Mouse (Mus musculus) midbrain, postnatal 0 days (tissue): ENCODE data around the gene Gm5565. TPM values are rescaled to one million over a fixed set of nuclear protein-coding genes. Genes with fewer than 3 reads are reported as not detected.
"Not testable (repeated sequence)": the region's sequence is repeated elsewhere in the genome, so short reads cannot be mapped to it uniquely, and the experiment has no call there.

Experiments
- ATAC-seq: fragments of 200-750 bp; cut with Nextera tagmentation; 2 replicates; pipeline ENCODE4 v1.8.0; 2017; ENCODE audit warnings: moderate number of reproducible peaks, mild to moderate bottlenecking, moderate TSS enrichment, moderate library complexity; ENCODE audit not compliant: low FRiP score
- DNase-seq: peaks from one replicate; pipeline ENCODE4 v3.0.0-alpha.2; 2015; ENCODE audit warnings: low spot score
- H3K27ac ChIP-seq: fragments of 300-500 bp; sonication (generic); 2 replicates; pipeline ENCODE4 v1.5.1; 2014; ENCODE audit warnings: low read depth, mild to moderate bottlenecking, low read length, mixed read lengths
- H3K27me3 ChIP-seq: fragments of 300-500 bp; sonication (generic); 2 replicates; pipeline ENCODE4 v1.6.1; 2014; ENCODE audit warnings: low read length, control low read depth, mixed read lengths; ENCODE audit not compliant: insufficient read depth
- H3K36me3 ChIP-seq: fragments of 300-500 bp; sonication (generic); 2 replicates; pipeline ENCODE4 v1.6.1; 2014; ENCODE audit warnings: low read length, control low read depth, mixed read lengths; ENCODE audit not compliant: insufficient read depth
- H3K4me1 ChIP-seq: fragments of 300-500 bp; sonication (generic); 2 replicates; pipeline ENCODE4 v1.6.1; 2014; ENCODE audit warnings: mild to moderate bottlenecking, control low read depth, antibody characterized with exemption, low read length, mixed read lengths; ENCODE audit not compliant: insufficient read depth
- H3K4me2 ChIP-seq: fragments of 300-500 bp; sonication (generic); 2 replicates; pipeline ENCODE4 v1.6.1; 2014; ENCODE audit warnings: low read depth, mild to moderate bottlenecking, low read length, mixed read lengths; ENCODE audit not compliant: poor library complexity, severe bottlenecking
- H3K4me3 ChIP-seq: fragments of 300-500 bp; sonication (generic); 2 replicates; pipeline ENCODE4 v1.5.1; 2014; ENCODE audit warnings: low read depth, mild to moderate bottlenecking, low read length, moderate library complexity
- H3K9ac ChIP-seq: fragments of 300-500 bp; sonication (generic); replicated peaks from 2 replicates; pipeline ENCODE4 v1.6.1; 2014; ENCODE audit warnings: mild to moderate bottlenecking, low read length, moderate library complexity, mixed read lengths; ENCODE audit not compliant: poor library complexity, severe bottlenecking
- H3K9me3 ChIP-seq: fragments of 300-500 bp; sonication (generic); 2 replicates; pipeline ENCODE4 v1.6.1; 2016; ENCODE audit warnings: low read length, control low read depth
- CTCF ChIP-seq: IDR thresholded peaks from 2 replicates; pipeline ENCODE4 v1.5.1; 2016; ENCODE audit warnings: antibody characterized with exemption, mild to moderate bottlenecking
- WGBS: fragments of 180-500 bp; shearing (Covaris S2); extraction: QIAGEN DNeasy Blood & Tissue Kit; methylation state at CpG from one replicate; pipeline ENCODE4 v1.1.7; 2014; 5-methylcytosine and 5-hydroxymethylcytosine counted together
- polyA plus RNA-seq: library from polyadenylated mRNA; unstranded; fragments of >200 nt; fragmentation: Nextera tagmentation; extraction: Ambion mirVana; gene quantifications from 2 replicates; pipeline ENCODE4 v1.2.1, GENCODE M21; 2015
- total RNA-seq: library from RNA; depleted of rRNA; stranded (reverse); fragments of >200 nt; gene quantifications from 2 replicates; pipeline ENCODE4 v1.2.3, GENCODE M21; 2014; rRNA removed

The Gm5565 gene
- total and polyA plus RNA-seq, 2 experiments from 2014 or later: not detected

DNA sequence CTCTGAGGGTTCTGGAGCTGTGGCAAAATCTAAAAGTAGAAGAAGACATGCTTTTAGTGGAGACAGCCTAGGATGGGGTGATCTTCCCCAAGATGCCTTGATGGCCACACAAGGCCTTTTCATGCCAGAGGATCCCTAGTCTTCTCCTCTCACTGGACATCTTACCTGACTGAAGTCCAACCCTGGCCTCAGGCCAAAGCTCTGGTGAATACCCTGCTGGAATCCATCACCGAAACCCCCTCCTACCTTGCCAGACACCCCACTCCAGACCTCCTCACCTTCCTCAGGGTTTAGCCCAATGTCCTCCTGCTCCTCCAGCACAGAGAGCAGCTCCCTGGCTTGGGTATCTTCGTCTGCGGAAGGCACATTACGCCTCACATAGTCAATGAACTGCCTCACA lies 2.0 kb downstream of the Gm5565 start:
- H3K36me3 ChIP-seq, H3K4me2 ChIP-seq, DNase-seq, H3K4me3 ChIP-seq, H3K27me3 ChIP-seq, H3K4me1 ChIP-seq, H3K27ac ChIP-seq, ATAC-seq, H3K9ac ChIP-seq: not testable (repeated sequence)
- peaks cover 11% of the 10 kb centered on the region; the same call in 1 of the 2 replicates for H3K9me3 ChIP-seq
- 89% methylated on average over 4 of the region's 4 CpGs for WGBS

DNA sequence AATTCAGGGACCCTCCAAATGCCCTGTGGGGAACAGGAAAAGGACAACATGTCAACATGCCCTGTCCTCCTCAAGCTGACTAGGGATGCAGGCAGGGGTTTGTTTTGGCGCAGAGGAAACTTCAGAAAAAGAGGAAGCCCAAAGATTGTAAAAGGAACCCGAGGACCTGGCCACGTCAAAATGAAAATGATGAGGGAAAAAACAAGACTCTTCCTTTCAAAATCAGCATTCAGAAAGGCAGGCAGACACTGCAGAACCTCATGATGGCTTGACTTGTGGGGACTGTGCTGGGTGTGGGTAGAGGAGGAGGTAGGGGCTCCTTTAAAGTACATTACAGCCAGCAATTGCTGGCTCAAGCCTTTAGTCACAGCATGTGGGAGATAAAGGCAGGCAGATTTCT lies 9.9 kb downstream of the Gm5565 start:
- no peaks in the 10 kb centered on the region for H3K27me3 ChIP-seq
- no peaks in the 10 kb centered on the region for H3K4me1 ChIP-seq
- 75% methylated on average over 3 of the region's 3 CpGs for WGBS
- no peak overlapping the region for H3K4me2 ChIP-seq
- no peak overlapping the region for H3K27ac ChIP-seq
- H3K9ac ChIP-seq: no peak overlapping the region
- H3K9me3 ChIP-seq: 0 out of 2 replicates have a peak, but pooled peaks cover 3% of the 10 kb centered on the region
- no peak for TF ChIP-seq CTCF
- no peak overlapping the region for H3K4me3 ChIP-seq
- DNase-seq (no peak), ATAC-seq (no peak)
- H3K36me3 ChIP-seq: no peaks in the 10 kb centered on the region

DNA sequence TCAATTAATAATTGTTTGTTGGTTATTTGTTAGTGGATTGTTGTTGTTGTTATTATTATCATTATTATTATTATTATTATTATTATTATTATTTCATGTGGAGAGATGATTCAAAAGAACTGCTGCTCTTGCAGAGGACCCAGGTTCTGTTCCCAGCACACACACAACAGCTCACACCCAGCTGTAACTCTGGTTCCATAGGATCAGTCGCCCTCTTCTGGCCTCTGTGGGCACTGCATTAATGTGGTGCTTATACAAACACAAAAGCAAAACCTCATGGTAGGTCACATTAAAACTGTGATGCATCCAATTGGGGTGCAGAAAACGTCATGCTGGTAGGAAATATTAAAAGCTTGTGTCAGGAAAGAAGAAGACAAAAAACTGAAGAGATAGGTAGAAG lies 12.4 kb downstream of the Gm5565 start:
- no peaks in the 10 kb centered on the region for H3K27me3 ChIP-seq
- 55% methylated on average over 2 of the region's 2 CpGs for WGBS
- TF ChIP-seq CTCF: peak; percentile 35
- H3K4me1 ChIP-seq: no peaks in the 10 kb centered on the region
- no peak overlapping the region for H3K9ac ChIP-seq
- ATAC-seq (no peak), DNase-seq (no peak)
- H3K4me2 ChIP-seq: no peak overlapping the region
- no peak overlapping the region for H3K27ac ChIP-seq
- H3K36me3 ChIP-seq: no peaks in the 10 kb centered on the region
- H3K9me3 ChIP-seq: no peaks in the 10 kb centered on the region
- H3K4me3 ChIP-seq: no peak overlapping the region

Other genes starting within 250 kb of the Gm5565 start
- gene Cyp3a25, start 150.9 kb downstream of the Gm5565 start, total RNA-seq: not detected in 2 replicates
- gene Cyp3a25, start 150.9 kb downstream of the Gm5565 start, polyA plus RNA-seq: not detected in 2 replicates
- gene Cyp3a59, start 81.3 kb downstream of the Gm5565 start, total RNA-seq: not detected in 2 replicates
- not detected in 2 replicates for gene Cyp3a59, start 81.3 kb downstream of the Gm5565 start, polyA plus RNA-seq
- gene Gm6309, start 10.2 kb upstream of the Gm5565 start, total RNA-seq: not detected in 2 replicates
- gene Gm6309, start 10.2 kb upstream of the Gm5565 start, polyA plus RNA-seq: not detected in 2 replicates
- not detected in 2 replicates for gene 1700001J03Rik, start 24.8 kb upstream of the Gm5565 start, total RNA-seq
- 0.27 TPM in 1 of 2 replicates, not detected in the other for gene 1700001J03Rik, start 24.8 kb upstream of the Gm5565 start, polyA plus RNA-seq
- gene Rnf6, start 61.0 kb upstream of the Gm5565 start, total RNA-seq: 9.0 and 12.8 TPM in 2 replicates
- gene Rnf6, start 61.0 kb upstream of the Gm5565 start, polyA plus RNA-seq: 24.6 and 29.9 TPM in 2 replicates
- gene Cdk8, start 70.7 kb upstream of the Gm5565 start, total RNA-seq: 42.1 and 46.3 TPM in 2 replicates
- 13.9 and 15.4 TPM in 2 replicates for gene Cdk8, start 70.7 kb upstream of the Gm5565 start, polyA plus RNA-seq
- gene Wasf3, start 224.4 kb upstream of the Gm5565 start, total RNA-seq: 40.4 and 40.7 TPM in 2 replicates
- 18.3 and 19.1 TPM in 2 replicates for gene Wasf3, start 224.4 kb upstream of the Gm5565 start, polyA plus RNA-seq